Mouse (Mus musculus) thymus, postnatal 4 days (tissue): Measurements from ENCODE around the gene Hoxd9.
A peak's percentile ranks its signal among the peaks of the same experiment; 100 is the strongest.

Experiments used
- DNase-seq: peaks from one replicate; pipeline ENCODE4 v3.0.0; 2021

Gene Hoxd9

DNA sequence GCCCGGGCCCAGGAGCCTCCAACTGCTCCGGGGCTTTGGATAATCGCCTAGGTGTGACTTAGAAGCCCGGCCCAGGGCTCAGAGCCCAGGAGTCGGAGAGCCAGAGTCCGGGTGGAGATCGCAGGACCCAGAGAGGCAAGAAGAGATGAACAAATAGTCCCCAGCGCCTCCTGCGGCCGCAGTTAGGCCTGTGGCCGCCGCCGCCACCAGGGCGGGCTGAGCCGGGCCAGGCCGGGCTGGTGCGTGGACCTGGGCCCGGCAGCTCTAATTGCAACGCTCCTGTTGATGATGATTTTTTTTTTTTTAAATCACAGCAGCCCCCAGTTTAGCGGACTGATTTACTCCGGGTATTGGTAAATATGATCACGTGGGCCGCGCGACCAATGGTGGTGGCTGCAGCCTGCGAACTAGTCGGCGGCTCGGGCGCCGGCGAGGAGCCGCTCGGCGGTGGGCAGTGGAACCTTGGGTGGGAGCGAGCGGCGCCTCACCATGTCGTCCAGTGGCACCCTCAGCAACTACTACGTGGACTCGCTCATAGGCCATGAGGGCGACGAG, at the start of gene Hoxd9:
Gene Hoxd9 (plus strand): TSS at position 161 of the 555 bp plus-strand sequence.
- peak; percentile 19 for DNase-seq

DNA sequence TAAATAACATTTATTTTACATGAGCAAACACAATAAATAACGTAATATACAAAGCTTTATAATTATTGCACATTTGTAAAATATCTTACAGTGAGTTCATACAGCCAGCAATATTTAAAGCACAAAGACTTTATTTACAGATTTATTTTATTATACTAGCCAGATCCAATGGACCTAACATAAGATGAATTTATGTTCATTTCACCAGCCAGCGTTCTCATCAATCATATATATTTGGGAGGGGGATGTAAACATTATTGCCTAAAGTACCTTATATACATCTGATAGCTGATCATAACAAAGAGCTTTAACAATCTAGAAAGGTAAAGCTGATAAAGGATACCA, 44.6 kb upstream of the Hoxd9 start:
- DNase-seq, result no peak

DNA sequence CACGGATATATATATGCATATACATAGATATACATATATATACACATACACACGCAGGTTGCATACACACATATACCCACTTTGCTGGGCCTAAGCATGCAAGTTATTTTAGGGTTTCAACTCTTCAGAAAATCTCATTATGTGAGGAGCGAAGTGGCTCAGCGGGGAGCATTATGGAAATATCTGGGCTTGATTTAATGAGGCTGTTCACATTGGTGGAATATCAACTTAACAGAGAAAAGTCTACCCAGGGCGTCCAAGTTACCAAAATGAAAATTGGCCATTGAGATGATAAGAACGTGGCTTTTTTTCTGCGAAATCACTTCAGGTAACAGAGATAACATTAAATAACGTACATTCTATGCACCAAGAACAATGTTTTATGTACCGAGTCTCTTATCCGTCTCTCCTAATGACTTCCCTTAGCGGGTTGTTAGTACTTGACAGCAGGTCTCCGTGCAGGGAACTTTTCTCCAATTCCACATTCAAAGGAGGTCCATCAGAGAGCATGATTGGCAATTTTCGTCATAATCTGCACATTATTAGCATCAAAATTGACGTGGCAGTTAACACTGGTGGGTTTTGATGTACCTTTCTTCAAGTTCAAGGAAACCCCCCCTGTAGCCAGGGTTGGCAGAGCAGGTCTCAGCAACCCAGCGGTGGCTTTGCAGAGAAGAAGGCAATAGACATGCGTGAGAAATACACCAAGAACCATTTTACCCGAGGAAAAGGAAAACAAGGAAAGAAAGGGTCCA, 43.6 kb upstream of the Hoxd9 start:
- no peak for DNase-seq

DNA sequence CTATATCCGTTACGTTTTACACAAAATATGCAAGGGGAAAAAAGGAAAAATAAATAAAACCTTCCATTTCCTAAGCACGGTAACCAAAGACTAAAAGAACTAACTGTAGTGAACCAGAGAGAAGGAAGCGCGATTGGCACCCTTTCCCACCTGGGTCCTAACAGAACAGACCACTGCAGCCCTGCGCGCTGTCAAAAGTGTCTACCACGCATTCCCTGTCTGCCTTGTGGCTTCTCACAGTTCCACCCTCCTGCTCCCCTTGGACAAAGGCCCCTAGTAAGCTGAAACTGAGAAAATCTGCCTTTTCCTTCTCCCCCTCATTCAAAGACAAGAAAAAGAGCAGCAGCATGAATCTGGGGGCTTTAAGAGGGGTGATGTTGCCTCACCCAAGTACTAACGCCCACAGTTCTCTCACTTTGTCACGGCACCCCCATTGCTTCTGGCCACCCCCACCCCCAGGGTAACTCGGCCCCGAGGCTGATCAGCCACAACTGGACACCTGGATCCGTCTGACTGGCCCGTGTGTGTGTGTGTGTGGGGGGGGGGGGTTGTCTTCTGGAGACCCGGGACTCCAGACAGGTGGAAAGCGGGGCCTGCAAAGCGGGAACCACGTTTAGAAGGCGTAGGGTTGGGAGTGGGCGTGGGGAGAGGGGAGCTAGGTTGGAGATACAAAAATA, 42.6 kb upstream of the Hoxd9 start:
- no peak for DNase-seq

DNA sequence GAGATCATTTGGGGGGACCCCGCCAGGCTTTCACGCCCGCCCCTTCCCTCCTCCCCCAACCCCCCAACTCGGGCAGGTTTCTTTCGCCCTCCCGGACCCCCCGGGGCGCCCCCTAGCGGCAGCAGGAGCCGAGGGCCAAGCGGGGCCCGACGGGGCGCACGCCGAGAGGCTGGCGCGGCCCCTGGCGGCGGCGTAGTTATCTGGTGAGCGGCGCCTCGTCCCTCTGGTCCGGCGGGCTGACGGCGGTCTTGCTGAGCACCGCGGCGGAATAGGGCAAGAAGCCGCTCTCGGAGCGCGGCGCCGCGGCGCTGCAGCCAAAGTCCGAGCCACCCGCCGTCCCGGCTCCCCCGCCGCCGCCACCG, 42.1 kb upstream of the Hoxd9 start:
- DNase-seq, result peak; percentile 68

DNA sequence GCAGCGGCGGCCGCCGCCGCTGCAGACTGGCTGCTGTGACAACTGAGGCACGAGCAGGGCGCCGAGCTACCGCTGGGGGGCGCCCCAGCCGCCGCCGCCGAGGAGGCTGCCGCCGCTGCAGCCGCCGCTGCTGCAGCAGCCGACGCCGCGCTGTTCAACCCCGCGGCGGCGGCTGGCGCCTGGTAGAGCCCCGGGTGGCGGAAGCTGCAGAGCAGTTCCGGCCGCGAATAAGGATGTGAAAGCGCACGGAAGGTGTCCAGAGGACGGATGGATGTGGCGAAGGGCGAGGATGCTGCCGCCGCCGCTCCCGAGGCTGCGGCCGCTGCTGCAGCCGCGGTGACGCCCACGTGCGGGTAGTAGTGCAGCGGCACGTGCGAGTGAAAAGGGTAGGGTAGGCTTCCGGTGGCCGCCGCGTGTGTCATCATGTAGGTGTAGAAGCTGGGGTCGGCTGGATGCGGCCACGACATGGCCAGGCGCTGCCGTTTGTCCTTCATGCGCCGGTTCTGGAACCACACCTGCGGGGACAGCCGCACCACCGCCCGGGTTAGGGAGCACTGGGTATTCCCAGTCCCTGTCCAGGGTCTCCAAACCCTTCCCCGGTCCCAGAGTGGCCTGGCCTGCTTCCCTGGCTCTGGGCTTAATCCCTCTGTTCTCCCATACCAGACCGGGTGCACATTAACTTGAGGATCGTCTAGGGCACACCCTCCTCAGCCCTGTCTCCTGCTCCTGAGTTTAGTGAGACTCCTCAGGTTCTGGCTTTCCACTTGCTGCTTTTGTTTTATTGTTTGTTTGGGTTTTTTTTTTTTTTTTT, 41.5 kb upstream of the Hoxd9 start:
- DNase-seq, result peak; percentile 60

DNA sequence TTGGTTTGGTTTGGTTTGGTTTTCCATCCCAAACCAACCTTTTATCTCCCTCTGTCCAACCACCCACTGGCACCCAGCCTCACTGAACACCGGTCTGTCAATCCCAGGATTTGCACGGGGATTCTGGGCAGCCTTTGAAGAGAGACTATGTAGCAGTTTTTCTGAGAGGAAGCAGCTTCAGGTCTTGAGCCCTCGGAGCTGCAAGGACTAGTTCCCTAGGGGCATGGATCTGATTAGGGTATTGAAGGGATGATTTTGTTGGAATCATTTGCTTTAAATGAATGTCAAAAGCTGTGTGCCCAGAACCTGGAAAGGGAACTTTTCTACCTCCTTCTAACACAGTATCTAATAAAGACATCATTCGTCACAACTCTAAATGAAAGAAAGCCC, 40.9 kb upstream of the Hoxd9 start:
- no peak for DNase-seq

DNA sequence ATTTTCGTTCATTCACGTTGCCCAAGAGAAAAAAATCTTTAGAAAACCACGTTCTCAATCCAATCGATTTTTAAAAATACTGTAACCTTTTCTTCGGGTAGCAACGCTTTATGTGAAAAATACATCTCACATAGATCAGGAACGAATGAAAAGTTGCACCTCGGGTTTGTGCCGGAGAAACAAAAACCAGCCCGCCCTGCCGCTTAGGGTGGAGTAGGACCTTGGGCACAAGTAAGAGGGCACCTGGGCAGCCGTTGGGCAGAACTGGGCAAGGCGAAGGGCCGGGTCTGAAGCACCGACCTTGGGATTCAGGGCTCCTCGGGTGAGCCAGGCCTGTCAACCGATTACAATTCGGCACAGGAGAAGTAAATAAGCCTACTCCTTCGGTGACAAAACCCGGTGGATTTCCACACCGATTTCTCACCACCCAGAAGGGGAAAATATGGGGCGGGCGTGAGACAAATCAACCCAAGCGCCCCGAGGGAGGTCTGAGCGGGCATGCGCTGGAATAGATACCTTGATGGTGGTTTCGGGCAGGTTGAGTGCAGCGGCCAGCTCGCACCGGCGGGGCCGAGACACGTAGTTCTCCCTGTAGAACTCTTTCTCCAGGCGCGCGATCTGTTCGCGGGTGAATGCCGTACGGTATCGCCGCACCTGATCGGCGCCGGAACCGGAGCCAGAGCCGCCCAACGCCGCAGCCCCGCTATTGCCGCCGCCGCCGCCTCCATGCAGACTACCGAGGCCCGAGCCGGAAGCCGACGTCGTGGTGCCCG, 40.1 kb upstream of the Hoxd9 start:
- peak; percentile 66 for DNase-seq

DNA sequence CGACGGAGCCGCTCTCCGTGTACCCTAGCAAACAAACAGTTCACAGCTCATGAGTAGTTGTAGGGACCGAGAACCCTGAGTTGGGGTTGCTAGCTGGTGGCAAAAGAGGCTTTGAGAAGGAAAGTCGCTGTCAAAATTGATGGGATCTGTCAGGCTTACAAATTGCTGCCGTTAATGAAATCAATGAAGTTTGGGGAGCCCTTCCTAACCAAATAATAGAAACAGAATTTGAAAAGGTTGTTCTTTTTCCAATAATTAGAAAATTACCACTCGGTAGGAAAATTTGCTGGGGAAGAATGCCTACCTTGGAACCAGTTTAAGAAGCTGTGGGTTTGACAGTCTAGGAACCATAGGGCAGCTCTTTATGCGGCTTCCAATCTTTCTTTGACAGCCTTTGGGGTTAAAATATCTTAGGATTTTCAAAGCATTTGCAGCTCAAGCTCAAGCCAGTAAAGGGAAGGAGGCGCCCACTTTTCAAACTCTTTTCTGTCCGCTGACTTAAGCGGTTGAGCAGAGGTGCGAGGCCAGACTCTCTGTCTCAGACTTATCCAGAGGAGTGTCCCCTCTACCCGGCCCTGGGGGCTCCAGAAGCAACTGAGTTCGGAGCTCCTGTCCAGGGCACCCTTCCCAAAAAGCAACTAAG, 39.4 kb upstream of the Hoxd9 start:
- DNase-seq, result no peak

DNA sequence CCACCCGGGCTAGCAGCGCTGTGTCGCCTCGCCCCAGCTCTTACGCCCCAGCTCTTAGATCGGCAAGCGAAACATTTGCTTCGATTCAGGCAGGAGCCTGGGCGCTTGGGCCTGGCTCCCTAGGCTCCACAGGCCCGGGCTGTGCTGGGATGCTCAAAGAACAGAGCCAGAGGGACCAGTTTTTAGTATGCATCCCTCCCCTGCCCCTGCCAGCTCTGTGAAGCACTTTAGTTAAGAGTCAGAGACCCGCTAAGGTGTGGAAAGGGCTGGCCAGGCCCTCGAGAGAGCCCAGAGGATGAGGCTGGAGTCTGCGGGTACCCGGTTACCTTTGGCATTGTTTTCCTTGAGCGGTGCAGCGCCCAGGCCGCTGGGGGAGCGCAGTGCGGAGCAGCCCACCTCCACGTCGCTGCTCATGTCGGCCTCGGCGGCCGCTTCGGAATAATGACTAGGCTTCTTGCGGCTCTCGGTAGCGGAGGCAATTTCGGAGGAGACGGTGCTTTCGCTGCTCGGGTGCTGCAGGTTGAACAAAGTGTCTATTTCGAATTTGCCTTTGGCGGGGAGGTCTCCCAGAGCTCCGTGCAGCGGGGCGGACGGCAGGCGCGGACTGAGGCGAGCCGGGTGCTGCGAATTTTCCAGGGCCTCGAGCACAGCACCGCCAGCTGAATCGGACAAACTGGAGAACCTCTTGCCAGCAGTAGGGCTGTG, 38.7 kb upstream of the Hoxd9 start:
- no peak for DNase-seq

DNA sequence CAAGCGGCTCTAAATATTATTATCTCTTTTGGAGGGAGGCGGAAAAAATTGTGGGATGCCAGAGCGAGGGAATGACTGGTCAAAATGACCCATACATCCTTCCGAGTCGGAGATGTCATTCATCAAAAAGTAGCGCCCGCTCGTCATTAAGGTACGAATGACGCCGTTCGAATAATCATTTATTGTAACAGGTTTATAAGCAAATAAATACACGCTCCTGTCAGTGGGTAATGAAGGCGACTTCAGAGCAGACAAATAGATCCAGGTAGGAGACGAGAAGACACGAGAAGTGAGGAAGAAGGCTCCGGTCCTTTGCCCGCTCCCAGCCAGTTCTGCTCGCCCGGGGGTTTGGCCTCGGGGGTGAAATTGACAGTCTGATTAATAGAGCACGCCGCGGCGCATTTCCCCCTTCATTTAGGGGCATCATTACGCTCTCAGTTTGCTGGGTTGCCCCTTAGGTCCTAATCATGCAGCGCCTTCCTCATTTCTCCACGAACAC, 38.0 kb upstream of the Hoxd9 start, which contains the start of gene Evx2:
Gene Evx2 (minus strand): TSS at position 51 of the 499 bp plus-strand sequence.
- DNase-seq, result no peak

DNA sequence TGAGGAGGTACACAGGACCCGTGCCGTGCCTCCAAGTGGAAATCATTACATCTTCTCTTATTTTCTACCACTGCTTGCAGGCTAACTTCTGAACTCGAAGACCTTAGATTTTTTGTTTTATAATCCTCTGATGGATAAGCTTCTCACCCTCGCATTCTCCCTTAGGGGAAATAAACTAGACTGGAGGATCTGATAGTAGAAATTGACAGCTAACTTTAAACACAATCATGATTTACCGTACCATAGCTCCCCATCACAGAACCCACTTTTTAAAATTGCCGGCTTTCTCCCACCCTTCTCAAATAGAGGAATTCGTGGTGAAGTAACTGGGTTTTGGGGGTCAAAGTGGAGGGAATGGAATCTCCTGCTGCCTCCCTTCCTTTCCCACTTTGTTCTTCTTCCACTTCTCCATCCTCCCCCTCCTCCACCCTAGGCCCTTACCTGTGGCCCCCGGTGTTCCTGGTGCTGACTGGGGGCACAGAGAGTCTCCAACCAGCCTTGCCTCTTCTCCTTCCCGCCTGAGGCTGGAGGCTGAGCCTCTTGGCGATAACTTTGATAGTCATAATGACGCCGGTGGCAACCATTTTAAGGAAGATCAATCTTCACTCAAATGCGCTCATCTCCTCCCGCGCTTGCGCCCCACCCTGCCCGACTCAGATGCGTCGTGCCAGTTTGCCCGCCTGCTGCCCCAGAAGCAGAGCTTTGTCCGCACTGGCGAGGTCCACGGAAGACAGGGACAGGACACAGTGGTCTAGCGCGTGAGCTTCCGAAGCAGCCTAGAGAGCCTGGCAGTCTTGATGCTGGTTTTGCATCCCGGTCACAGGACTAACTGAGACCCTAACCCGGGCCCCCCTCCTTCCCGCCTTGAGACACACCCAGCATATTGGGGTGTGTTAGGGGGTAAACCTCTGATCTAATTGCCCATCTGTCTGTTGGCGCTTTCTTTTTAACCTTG, 36.8 kb upstream of the Hoxd9 start:
- DNase-seq, result no peak

DNA sequence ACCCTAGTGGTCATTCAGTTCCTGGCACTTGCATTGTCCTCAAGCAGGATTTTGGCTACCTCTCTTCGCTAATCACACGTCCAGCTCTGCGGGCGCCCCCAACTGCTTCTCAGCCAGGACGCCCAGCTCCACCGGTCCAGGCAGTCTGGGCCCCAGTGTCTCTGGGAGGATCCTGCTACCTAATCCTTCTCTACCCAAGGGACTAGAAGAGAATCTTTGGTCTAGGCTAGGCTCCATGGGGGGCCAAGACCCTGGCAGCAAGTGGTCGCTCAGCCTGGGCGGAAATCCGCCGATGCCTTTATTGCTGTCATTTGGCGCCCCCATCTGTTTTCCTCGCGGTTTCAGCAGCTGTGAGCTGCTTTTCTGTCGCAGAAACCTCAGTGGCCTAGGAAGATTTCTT, 35.8 kb upstream of the Hoxd9 start:
- DNase-seq, result peak; percentile 62

DNA sequence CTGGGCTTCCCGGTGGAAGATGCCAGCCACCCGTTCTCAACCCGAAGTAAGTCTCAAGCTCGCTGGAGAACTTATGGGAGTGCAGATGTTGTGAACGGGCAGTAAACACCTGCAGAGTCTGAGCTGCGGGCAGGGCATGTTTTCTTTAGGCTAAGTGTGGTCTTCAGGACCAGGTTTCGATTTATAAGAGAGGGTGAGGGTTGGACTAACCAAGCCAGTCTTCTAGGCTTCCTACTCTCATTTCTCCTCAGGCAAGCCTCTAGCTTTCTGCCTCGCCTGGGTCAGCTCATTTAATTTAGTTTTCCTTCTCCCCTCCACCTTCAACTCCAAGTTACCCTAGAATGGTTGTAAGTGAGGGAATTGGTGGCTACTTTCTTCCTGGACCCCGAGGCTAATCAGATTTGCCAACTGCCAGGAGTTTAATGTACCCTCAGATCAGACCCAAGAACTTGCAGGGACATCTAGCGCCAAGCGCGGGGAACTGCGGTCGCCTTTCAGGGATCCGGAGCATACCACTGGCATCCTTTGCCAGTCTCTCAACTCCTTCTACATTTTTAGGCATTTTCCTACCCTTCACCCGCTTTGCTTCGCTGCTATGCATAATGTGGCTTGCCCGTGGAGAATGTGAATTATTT, 34.1 kb upstream of the Hoxd9 start:
- DNase-seq, result peak; percentile 61

DNA sequence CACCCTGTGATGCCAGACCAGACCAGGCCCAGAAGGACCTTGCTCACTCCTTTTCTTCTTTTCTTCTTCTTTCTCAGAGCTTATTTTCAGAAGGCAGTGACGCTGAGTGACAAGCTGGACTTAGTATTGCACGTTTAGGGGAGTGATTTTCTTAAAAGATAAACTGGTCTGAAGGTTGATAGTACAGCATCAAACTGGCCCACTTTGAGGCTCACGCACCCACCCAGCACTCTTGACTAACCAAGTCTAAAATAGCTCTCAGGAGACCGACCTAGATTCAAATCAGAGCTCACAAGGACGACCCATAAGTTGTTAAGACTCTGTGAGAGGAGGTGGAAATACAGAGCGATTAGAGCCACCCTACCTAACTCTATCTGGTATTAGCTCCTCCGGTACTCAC, 31.1 kb upstream of the Hoxd9 start:
- DNase-seq, result no peak

DNA sequence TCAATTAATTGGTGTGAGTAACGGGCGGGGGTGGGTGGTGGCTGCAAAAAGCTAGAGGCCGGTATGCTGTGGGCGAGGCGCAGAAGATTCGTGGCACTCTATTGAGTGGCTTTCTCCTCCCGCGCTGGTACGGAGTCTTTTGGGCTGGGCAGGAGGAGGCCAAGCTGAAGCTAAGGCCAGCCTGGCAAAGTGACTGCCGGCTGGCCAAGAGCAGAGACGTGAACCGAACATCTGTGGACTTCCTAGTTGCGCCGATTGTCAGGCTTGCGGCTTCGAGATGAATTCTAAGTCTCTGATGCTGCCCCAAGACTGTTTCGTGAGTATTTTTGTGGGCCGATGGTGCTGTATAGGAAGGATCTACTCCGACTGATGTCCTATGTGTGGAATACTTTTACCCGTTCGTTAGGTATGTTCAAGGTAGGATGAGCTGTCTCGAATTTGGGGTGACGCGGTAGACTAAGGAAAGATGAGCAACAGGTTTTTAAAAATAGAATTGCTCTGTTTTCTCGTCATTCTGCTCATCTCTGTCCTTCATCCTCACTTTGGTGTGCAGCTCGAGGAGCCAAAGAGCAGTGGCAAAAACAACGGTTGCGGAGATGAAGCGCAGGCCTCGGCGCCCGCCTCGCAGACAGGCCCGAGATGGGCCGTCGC, 30.2 kb upstream of the Hoxd9 start:
- no peak for DNase-seq

DNA sequence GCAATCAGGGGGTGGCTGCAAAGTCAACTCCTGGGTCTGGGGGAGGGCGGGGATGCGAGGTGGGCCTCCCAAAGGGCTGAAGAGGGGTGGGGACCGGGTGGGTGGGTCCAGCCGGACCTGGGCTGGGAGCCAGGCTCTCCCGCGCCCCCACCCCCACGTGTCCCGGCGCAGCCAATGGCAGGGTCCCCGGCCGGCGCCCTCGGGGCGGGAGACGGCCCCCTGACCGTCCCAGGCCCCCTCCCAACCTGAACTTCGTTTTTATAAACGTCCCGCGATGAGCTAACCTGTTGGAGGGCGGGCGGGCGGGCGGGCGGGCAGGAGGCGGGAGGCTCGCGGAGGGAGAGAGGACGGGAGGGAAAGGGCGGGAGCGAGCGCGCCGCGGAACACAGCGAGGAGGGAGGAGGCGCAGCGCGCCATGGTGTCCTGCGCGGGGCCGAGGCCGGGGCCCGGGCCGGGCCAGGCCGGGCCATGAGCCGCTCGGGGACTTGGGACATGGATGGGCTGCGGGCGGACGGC, 29.6 kb upstream of the Hoxd9 start, which contains the start of gene Hoxd13:
Gene Hoxd13 (plus strand): TSS at position 469 of the 516 bp plus-strand sequence.
- no peak for DNase-seq

DNA sequence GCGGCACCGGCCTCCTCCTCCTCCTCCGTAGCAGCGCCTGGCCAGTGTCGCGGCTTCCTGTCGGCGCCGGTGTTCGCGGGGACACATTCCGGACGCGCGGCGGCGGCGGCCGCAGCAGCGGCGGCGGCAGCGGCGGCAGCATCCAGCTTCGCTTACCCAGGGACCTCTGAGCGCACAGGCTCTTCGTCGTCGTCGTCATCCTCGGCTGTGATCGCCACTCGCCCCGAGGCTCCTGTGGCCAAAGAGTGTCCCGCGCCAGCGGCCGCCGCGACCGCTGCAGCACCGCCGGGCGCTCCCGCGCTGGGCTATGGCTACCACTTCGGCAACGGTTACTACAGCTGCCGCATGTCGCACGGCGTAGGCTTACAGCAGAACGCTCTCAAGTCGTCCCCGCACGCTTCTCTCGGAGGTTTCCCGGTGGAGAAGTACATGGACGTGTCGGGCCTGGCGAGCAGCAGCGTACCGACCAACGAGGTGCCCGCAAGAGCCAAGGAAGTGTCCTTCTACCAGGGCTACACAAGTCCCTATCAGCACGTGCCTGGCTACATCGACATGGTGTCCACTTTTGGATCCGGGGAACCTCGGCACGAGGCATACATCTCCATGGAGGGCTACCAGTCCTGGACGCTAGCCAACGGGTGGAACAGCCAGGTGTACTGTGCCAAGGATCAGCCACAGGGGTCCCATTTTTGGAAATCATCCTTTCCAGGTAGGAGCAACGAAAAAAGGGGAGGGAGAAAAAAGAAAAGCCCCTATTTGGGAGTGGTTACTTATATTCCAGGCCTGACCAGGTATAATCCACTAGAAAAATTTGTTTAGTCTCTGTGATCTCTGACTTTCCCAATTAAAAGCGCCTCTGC, 28.9 kb upstream of the Hoxd9 start:
- DNase-seq, result no peak
